Mouse (Mus musculus) frontal cortex, adult 2 months (tissue): ENCODE data around the gene Tnip1. TPM values are rescaled to one million over a fixed set of nuclear protein-coding genes. Genes with fewer than 3 reads are reported as not detected.

ENCODE experiments used
- polyA plus RNA-seq: library from polyadenylated mRNA; depleted of rRNA; stranded (reverse); fragments of >200 nt; gene quantifications from 2 replicates; pipeline ENCODE4 v1.2.3, GENCODE M21; 2012; rRNA removed

Gene Tnip1
- polyA plus RNA-seq, 1 experiment: 21.9 TPM

Other genes starting within 250 kb of the Tnip1 start
- 160 and 168 TPM in 2 replicates for gene Cdc42se2, start 175.2 kb downstream of the Tnip1 start, polyA plus RNA-seq
- 17.0 and 18.7 TPM in 2 replicates for gene Lyrm7, start 102.0 kb downstream of the Tnip1 start, polyA plus RNA-seq
- 469 and 505 TPM in 2 replicates for gene Hint1, start 96.5 kb downstream of the Tnip1 start, polyA plus RNA-seq
- gene Gpx3, start 60.5 kb downstream of the Tnip1 start, polyA plus RNA-seq: 11.7 and 14.9 TPM in 2 replicates
- gene Anxa6, start 70.5 kb upstream of the Tnip1 start, polyA plus RNA-seq: 76.6 and 76.8 TPM in 2 replicates
- 0.94 and 1.2 TPM in 2 replicates for gene Ccdc69, start 115.2 kb upstream of the Tnip1 start, polyA plus RNA-seq
- gene Gm2a, start 135.2 kb upstream of the Tnip1 start, polyA plus RNA-seq: 41.3 and 45.6 TPM in 2 replicates
- not detected in 2 replicates for gene Slc36a3, start 188.8 kb upstream of the Tnip1 start, polyA plus RNA-seq
- gene Slc36a2, start 222.2 kb upstream of the Tnip1 start, polyA plus RNA-seq: 2.0 and 2.5 TPM in 2 replicates
- 33.7 and 34.5 TPM in 2 replicates for gene Slc36a1, start 241.4 kb upstream of the Tnip1 start, polyA plus RNA-seq